Mouse (Mus musculus): ENCODE measurements around the gene Hsd11b2. TPM values are rescaled to one million over a fixed set of nuclear protein-coding genes. Genes with fewer than 3 reads are reported as not detected.

The Hsd11b2 gene
- total RNA-seq, 2 experiments from 2014 or later = 0.18 to 0.21 TPM

DNA sequence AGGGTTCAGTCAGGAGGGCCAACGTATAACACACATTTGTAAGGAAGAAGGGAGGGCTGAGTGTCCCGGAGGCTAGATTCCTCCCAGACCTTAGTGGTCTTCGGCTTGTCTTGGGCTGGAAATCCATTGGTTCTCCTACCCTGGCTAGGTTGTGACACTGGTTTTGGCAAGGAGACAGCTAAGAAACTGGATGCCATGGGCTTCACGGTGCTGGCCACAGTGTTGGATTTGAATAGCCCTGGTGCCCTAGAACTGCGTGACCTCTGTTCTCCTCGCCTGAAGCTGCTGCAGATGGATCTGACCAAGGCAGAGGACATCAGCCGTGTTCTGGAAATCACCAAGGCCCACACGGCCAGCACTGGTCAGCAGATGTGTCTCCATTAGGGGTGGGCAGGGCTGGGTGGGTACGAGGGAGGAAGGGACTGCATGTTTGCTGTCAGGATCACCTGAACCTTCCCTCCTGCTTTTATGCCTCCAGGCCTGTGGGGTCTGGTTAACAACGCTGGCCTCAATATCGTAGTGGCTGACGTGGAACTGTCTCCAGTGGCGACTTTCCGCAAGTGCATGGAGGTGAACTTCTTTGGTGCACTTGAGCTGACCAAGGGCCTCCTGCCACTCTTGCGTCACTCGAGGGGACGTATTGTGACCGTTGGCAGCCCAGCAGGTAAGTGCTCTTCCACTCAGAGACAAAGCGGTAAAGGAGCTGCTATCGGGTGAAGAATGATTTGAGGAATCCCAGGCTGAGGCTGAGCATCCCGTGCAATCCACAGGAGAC, 3.6 kb downstream of the Hsd11b2 start:
- no peak for DNase-seq (ENCODE audit: low spot score in 2 of 2)

DNA sequence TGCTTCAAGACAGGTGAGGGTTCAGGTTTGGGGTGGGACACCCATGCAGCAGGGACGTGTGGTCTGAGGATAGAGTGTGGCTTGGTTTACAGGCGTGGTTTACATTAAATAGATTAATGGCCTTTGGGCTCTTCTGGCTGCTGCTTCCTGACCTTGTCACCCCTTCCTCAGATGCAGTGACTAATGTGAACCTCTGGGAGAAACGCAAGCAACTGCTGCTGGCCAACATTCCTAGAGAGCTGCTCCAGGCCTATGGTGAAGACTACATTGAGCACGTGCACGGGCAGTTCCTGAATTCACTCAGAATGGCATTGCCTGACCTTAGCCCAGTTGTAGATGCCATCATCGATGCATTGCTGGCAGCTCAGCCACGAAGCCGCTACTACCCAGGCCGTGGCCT, 4.3 kb downstream of the Hsd11b2 start:
- no peak for DNase-seq (ENCODE audit: low spot score in 2 of 2)

DNA sequence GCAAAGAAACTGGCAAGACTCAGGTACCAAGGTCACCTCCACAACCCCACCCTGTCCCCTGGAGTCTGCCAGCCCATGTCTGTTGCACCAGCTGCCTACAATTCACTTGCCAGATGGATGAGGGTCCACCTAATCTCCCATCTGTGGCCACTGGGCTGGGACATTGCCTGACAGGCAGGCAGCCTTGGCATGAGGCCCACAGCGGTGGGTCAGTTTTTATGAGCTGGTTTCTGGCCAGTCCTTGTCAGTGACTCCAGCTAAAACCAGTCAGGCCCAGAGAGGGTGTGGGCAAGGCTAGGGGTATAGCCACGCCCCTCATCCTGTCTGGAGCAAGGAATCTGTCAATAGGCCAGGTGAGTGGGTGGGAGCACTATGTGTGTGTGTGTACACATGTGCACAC, 8.6 kb downstream of the Hsd11b2 start:
- DNase-seq (ENCODE audit: low spot score in 2 of 2) = no peak

DNA sequence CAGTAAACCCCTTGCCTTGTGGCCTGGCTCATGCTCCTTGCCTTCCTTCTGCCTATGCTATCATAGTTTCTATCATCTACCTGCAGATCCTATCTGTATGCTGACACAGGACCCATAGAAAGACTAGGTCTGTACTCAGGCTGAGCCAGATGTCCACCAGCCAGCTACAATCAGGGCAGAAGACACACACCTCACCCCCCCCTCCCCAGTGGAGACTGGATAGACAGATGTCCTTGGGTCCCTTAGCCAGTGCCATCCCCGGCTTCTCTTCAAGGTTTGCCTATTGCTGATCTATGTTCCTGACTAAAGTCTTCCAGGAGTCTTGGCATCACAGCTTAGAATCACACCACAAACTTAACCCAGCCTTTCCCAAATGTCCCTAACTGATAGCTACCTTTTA, 9.7 kb downstream of the Hsd11b2 start:
- no peak for DNase-seq (ENCODE audit: low spot score in 2 of 2)

DNA sequence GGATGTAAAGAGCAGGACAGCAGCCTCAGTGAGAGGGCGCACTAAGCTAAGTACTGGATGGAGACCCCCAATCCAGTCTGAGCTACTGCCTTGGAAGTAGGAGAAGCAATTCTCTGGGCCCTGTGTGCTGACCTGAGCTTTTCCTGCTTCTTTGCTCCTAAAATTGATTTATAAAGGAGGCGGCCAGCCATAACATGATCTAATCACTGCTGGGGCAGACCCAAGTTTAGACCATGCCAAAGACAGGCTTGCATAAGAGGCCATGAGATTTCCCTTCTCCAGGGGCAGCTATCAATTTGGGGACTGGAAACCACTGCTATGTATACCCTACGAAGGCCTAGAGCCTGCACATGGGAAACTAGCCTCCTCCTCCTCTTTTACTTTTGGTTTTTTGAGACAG, 10.7 kb downstream of the Hsd11b2 start:
- DNase-seq (ENCODE audit: low spot score in 2 of 2) = no peak

DNA sequence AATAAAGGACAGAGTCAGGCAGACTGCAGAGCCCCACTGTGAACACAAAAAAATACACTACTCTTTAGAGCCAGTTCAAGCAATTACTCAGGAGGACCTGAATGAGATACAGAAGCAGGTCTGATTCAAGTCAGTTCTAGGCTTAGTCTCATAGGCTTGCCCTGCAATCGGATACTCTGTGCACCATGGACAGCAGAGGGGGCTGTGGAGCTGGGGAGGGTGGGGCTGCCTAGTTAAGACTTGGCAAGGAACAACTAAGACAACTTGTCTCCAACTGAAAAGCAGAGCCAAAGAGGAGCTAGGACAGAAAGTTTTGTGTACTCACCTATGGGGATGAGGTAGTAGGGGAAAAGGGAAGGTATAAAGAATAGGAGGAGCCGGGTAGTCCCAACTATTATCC, 13.2 kb downstream of the Hsd11b2 start:
- no peak for DNase-seq (ENCODE audit: low spot score in 2 of 2)

DNA sequence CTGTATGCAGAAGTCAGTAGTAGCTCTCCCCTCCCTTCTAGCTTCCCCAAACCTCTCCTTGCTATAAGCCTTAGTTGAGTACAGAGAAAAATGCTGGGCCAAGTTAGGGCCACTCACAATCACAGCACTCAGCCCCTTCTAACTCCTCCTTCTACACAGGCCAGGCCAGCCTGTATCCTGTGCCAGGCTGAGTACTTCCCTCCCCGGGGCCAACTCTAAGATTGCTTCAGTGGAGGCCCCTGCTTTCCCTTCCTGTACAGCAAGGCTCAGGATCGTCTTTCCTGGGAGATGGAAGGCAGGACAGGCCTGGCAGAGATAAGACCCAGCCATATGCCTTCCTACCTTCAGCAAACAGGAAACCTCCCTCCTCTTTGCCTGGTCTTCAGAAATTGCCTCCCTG, 14.9 kb downstream of the Hsd11b2 start:
- no peak for DNase-seq (ENCODE audit: low spot score in 2 of 2)

DNA sequence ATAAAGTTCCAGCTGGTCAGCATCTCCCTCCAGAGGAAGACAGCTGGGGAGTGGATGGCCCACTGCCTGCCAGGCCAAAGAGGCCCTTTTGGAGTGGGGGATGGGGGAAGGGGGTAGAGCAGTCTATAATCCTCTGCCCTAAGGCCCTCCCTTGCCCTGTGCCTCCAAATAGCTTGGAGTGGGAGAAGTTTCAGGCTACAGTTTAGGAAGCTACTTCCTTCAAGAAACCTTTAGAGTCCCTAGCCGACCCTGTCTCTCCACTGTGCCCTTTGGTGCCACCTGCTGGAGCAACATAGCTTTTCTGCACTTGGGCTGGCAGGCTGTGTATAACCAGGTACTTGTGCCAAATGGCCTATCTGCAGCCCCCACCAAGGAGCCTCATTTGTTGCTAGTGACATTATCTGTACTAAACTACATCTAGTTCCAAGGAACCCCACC, 15.4 kb downstream of the Hsd11b2 start:
- peak; percentile 53 to 69 for DNase-seq (ENCODE audit: low spot score in 2 of 2)

DNA sequence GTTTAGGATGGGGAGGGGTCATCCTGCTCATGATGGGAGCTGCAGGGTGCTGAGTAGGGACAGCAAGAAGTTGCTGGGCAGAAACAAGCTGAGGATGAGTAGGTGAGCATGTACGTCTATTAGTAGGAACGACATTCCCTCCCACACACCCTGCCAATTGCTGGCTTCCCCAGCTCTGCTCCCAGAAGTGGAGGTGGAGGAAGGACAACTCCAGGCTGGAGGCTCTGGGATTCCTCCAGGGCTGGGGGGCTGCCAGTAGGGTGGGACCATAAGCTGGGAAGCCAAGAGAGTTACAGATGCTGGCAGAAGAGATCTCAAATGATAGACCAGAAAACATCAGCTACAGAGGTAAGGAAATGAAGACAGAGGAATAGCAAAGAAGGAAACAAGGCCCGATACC, 18.0 kb downstream of the Hsd11b2 start:
- DNase-seq (ENCODE audit: low spot score in 2 of 2) = no peak

DNA sequence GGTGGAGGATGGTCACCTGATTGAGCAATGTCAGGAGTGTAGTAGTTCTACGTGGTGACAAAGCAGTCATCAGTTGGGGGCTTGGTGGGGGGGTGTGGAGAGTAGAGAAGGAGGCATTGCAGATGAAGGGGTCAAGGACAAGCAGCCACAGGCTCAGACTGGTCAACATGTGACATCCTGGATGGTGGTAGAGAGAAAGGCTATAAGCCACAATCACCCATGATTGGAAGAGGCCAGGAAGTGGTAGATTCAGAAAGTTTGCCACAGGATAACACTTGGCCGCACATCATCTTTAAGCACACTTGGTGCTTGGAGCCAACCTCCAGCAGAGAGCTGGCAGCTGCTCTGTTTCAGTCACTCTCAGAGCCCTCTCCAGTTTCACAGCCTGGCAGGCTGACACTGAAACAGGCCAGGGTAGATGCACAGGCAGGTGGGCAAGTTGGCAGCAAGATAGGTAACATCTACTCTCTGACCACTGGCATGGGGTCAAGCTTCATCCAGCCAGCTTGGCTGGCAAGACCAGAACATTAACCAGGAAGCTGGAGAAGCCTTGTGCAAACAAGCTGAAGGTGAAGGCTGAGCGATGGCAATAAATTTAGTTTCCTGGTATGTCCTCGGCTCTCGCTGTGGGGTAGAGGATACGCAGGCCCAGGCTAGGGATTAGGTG, 18.6 kb downstream of the Hsd11b2 start:
- DNase-seq (ENCODE audit: low spot score in 2 of 2) = no peak

DNA sequence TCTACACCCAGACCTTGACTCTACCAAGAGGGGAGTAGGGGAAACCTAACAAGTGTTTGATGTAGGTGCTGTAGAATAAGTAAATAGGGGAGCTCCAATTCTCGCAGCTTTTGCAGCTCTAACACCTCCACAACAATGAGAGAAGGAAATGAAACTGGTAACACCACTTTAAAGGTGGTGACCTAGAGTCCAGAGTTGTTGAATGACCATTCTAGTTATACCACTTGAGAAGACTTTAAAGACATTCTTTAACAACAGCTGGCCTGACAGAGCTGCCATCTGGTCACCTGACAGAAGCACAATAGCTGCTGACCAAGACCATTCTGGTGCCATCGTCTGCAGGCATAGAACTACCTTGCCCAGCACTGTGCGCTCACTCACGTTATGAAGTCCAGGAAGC, 20.4 kb downstream of the Hsd11b2 start:
- no peak for DNase-seq (ENCODE audit: low spot score in 2 of 2)

DNA sequence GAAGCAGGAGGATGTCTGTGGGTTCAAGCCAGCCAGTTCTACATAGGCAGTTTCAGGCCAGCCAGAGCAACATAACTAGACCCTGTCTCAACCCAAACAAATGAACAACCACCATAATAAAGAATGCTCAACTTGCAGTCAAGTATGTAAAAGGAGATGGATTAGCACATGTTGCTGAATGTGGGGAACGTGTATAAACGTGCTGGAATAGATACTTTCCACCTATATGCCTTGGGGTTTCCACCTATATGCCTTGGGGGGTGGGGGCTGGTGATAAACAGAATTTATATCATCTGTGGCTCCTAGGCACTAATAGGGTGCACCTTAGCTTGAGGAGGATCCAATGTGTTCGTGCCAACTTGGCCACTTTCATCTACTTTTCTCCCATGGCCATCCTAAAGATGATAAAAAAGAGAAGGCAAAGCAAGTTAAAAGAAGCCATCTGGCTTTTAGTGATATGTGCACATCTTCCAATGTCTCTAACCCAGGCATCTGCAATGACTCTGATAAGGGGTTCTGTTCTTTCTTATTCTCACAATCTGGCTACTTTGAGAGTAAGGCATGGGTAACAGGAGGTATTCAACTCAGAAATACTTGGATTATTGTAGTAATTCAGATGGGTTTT, 23.6 kb downstream of the Hsd11b2 start:
- DNase-seq (ENCODE audit: low spot score in 2 of 2) = no peak

DNA sequence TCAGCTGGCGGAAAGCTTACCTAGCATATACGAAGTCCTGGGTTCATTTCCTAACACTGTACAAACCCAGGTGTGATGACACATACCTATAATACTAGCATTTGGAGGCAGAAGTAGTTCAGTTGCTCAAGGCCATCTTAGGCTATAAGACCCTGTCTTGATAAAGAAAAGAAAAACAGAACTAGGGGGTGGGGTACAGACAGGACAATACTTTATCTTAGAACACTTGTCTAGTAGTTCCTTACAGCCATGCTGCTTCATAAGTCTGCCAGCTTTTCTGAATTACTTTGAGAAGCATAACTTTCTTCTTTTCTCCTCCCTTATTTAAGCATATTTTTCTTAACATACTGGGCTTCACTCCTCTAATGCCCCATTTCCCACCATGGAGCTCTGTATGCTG, 24.3 kb downstream of the Hsd11b2 start:
- DNase-seq (ENCODE audit: low spot score in 2 of 2) = no peak

DNA sequence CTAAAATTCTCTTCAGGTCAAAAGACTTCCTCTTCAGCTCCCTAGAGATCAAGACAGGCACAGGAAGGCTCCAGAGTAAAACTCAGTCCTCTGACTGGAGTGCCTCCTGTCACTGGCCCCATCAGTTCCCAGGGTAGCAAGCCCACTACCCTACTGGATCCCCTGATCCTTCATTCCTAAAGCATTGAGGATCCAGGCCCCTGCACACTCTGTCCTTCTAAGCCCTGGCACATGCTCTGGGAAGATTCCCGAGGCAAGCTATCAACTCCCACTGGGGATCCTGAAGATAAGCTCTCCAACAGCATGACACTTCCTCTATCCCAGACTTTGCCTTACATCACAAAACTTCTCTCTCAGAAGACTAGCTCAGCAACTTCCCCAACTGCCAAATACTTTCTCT, 25.1 kb downstream of the Hsd11b2 start:
- DNase-seq (ENCODE audit: low spot score in 2 of 2) = no peak

DNA sequence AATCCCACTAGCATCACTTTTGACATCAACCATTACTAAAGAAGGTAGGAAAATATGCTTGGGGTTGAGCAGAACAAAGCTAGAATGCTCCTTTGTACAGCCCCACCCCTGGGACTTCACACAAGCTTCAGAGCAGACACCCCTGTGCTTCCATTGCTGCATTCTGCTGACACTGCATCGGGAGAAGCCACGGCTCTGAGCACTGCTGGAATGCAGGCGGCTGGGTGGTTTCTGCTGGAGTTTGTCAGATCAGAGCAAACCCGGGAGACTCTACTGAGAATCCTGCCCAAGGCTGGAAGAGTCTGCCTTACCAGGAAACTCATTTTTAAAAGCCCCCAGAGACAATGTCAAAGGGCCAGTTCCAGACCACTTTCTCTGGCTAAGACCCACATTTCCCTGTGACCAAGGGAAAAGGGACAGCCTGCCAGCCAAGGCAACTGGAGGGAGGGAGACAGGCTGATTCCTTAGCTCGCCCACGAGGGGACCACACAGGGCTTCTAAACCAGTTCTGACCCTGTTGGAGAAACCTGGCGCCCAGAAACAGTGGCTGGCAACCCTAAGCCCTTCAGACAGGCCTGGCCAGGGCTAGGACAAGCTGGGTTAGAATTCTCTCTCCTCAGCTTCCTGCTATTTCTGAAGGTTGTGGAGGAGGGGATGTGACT, 26.1 kb downstream of the Hsd11b2 start:
- no peak for DNase-seq (ENCODE audit: low spot score in 2 of 2)

DNA sequence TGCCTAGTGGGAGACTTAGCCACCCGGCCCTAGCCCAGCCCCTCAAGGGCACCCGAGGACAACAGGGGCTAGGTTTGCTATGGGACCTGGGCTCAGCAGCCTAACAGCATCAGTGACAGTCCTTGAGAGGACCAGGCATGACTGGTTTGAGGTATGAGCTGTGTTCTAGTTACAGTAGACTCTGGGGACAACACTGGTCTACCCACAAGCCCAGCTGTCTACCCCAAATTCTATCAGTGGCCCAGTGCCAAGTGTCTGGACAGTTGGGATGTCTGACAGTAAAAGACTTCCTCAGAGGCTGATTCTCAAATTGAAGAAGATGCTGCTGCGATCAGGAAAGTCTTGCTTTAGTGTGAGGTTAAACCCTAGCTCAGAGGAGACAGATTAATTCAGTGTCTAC, 26.7 kb downstream of the Hsd11b2 start:
- no peak for DNase-seq (ENCODE audit: low spot score in 2 of 2)

DNA sequence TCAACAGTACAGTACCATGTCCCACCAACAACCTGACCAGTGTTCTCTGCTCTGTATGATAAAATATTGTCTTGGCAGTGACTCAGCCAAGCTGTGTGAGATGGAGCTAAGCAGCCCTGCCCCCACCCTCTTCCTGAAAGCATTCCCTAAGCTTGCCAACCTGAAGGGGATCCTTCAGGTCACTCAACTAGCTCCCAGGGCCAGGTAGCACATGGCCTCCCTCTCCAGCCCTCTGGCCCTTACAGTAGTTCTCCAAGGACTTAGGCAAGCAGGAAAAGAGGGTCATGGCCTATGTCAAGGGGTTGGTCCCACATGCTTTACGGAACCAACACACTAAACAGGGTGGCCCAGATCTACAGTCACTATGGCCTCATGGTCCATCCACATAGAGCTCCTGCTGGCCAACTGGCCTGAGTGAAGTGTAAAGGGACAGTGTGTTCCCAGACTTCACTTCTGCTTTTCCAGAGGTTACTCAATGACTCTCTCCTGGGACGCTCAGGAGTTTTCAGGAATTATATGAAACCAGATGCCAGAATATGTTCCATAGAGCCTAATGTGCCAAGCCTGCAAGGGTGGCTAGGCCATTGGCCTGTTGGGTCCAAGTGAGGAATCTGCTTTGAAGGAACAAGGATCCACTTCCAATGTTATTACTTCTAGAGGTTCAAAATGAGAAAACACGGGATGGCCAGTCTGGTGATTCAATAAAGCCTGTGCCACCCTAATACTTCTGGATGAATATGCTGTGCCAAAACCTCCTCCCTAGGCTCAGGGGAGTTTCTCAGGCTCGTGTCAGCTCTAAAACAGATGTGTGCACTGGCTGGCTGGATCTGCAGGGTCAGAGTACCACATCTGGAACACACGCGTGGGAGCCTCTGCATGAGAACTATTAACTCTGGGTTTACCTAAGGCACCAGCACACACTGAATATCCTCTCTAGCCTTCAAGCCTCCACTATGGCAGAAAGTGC, 28.1 kb downstream of the Hsd11b2 start:
- no peak for DNase-seq (ENCODE audit: low spot score in 2 of 2)

DNA sequence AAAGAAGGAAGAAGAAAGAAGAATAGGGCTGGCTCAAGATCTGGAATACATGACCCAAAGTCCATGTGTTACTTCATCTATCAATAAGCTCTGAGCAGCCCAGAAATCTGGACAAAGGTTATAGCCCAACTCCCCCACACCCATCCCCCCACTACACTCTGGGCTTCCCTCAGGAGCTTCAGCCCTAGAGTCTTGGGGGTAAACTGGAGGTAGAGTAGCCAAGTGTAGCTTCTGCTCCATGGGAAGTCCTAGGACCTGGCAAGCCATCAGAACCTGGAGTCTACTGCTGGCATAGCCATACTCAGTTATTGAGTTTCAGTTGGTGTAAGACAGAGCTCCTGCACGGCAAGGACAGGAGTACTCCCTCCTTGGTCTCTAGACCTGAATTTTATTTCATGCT, 31.0 kb downstream of the Hsd11b2 start:
- DNase-seq (ENCODE audit: low spot score in 2 of 2) = no peak

DNA sequence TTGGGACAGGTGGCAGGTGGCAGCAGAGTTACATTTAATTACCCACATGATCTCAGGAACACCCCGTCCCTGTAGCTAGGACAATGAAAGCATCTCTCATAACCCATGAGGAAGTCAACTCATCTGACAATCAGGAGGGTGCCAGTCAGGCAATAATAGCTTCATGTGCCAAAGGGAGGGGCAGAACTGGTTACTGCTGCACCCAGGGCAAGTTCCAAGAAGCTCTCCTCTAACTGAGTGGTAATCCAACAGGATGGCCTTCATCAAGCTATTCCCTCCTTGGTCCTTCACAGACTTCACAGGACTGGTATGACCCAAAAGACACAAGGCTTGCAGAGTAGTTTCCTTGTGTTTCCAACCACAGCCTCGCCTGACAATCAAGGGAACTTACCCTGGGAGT, 31.5 kb downstream of the Hsd11b2 start:
- no peak for DNase-seq (ENCODE audit: low spot score in 2 of 2)

DNA sequence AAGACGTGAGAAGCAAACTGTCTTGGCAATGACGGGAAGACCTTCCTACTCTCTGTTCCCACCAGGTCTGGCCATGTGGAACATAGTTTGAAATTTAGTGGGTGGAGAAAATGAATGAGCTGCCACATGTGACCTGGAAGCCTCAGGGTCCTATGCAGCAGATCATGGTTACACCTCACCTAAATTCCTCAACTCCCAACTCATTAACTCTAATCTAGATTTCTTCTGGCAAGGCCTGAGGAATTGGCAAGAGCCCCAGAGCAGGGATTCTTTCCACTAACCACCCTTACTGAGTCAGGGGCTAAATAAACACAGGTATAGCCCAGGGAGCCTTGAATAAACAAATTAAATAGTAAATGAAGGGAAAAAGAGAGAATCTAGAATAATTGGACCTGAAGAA, 33.5 kb downstream of the Hsd11b2 start:
- DNase-seq (ENCODE audit: low spot score in 2 of 2) = no peak

DNA sequence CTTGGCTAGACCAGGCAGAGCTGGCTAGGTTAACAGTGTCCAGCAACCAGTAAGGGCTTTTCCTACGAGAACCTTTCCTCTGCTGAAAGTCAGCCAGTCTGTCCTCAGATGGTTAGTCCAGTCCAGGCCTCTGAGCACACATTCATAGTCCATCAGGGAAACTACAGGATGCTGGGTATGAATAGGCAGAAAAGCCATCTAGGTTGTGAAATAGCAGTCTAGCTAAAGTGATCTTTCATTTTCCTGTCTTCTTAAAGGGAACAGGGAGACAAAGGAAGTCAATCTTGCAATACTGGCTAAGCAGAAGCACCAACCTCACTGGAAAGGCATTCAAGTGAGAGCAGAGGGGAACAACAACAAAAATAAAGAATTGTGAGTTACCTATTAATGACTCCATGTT, 34.3 kb downstream of the Hsd11b2 start:
- DNase-seq (ENCODE audit: low spot score in 2 of 2) = no peak
